28 mouse cellular contexts compared by ENCODE assay signal in the genomic region with DNA sequence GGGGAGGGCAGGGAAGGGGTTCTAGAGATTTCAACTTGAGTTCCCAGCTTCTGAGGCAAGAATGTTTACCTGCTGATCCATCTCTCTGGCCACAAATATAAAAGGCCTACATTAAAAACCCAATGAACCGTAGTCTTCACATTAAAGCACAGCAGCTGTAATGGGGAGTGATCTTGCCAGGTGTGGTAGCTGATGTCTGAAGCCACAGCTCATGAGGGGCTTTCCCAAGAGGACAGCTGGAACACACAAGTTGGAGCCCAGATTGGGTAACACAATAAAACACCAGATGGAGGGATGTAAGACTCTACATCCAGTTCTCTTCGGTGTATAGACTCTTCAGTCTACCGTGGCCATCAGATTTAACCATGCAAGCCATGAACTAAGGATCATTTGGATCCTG. TPM values are rescaled to one million over a fixed set of nuclear protein-coding genes. Genes with fewer than 3 reads are reported as not detected.
"Had no signal": no experiment of that assay in that cellular context is flagged by ENCODE, and none has a peak within 500 bp of the region (broad histone marks: within the 10 kb centered on the region; RNA-seq: fewer than 3 reads in every experiment).

No protein-coding gene starts in this region.

- DNase-seq: cerebellum, adult 8-10 months; cerebellum, adult 9-10 months; cerebellum, adult 9-11 months; cerebellum, postnatal 10 days; cerebellum, postnatal 14 days; cerebellum, postnatal 25 days; cerebellum, postnatal 36 days; embryo, embryonic 11 days; forebrain, postnatal 0 days; gastrocnemius, adult 2 months; gastrocnemius, postnatal 10 days; gastrocnemius, postnatal 14 days; gastrocnemius, postnatal 25 days; gastrocnemius, postnatal 36 days; heart, adult 18-20 months; heart, adult 2 months had no signal

- H3K9me3 ChIP-seq: embryonic facial prominence, embryonic 10.5 days; embryonic facial prominence, embryonic 12.5 days; embryonic facial prominence, embryonic 13.5 days; embryonic facial prominence, embryonic 15.5 days; forebrain, embryonic 10.5 days; forebrain, embryonic 12.5 days; forebrain, embryonic 13.5 days; forebrain, embryonic 15.5 days had no signal

- H3K27me3 ChIP-seq: embryonic facial prominence, embryonic 12.5 days; embryonic facial prominence, embryonic 13.5 days; embryonic facial prominence, embryonic 15.5 days; forebrain, embryonic 12.5 days; forebrain, embryonic 13.5 days; forebrain, embryonic 15.5 days had no signal

- H3K4me2 ChIP-seq: embryonic facial prominence, embryonic 12.5 days; embryonic facial prominence, embryonic 13.5 days; embryonic facial prominence, embryonic 15.5 days; forebrain, embryonic 12.5 days; forebrain, embryonic 13.5 days; forebrain, embryonic 15.5 days had no signal

- H3K9ac ChIP-seq: embryonic facial prominence, embryonic 12.5 days; embryonic facial prominence, embryonic 13.5 days; embryonic facial prominence, embryonic 15.5 days; forebrain, embryonic 12.5 days; forebrain, embryonic 13.5 days; forebrain, embryonic 15.5 days; forebrain, postnatal 0 days had no signal

- H3K4me1 ChIP-seq: embryonic facial prominence, embryonic 10.5 days; embryonic facial prominence, embryonic 12.5 days; embryonic facial prominence, embryonic 13.5 days; embryonic facial prominence, embryonic 15.5 days had no signal

- ATAC-seq: forebrain, embryonic 13.5 days; forebrain, embryonic 14.5 days; forebrain, embryonic 15.5 days; forebrain, embryonic 16.5 days; forebrain, postnatal 0 days had no signal

- H3K4me3 ChIP-seq: embryonic facial prominence, embryonic 10.5 days; embryonic facial prominence, embryonic 12.5 days; embryonic facial prominence, embryonic 13.5 days; embryonic facial prominence, embryonic 15.5 days; erythroblast, embryonic 14.5 days; forebrain, embryonic 10.5 days; forebrain, embryonic 12.5 days; forebrain, embryonic 13.5 days; forebrain, embryonic 15.5 days; gastrocnemius, adult 2 months; heart, adult 2 months had no signal

- H3K27ac ChIP-seq: embryonic facial prominence, embryonic 10.5 days; embryonic facial prominence, embryonic 12.5 days; embryonic facial prominence, embryonic 13.5 days; embryonic facial prominence, embryonic 15.5 days; forebrain, embryonic 10.5 days; forebrain, embryonic 12.5 days; forebrain, embryonic 13.5 days; forebrain, embryonic 15.5 days; gastrocnemius, adult 2 months; heart, adult 2 months had no signal

RNA-seq across cellular contexts. Expression of gene Klhl41, which starts 14.6 kb away (rescaled TPM):
- total RNA-seq: common myeloid progenitor, adult 5-6 weeks had no signal
- polyA plus RNA-seq: erythroblast, embryonic 14.5 days; forebrain, embryonic 16.5 days had no signal

RNA-seq across cellular contexts. Expression of gene Fastkd1, which starts 28.8 kb away (rescaled TPM):
- polyA plus RNA-seq: erythroblast, embryonic 14.5 days had no signal

RNA-seq across cellular contexts. Expression of gene Bbs5, which starts 37.5 kb away (rescaled TPM):
- polyA plus RNA-seq: erythroblast, embryonic 14.5 days had no signal
